Mouse (Mus musculus) hindbrain, embryonic 15.5 days (tissue): ENCODE data around the gene Mis18bp1. TPM values are rescaled to one million over a fixed set of nuclear protein-coding genes. Genes with fewer than 3 reads are reported as not detected.
"Not testable (repeated sequence)": the region's sequence is repeated elsewhere in the genome, so short reads cannot be mapped to it uniquely, and the experiment has no call there.

Experiments used
- ATAC-seq: fragments of 200-750 bp; cut with Nextera tagmentation; 2 replicates; pipeline ENCODE4 v1.8.0; 2017; ENCODE audit warnings: low read depth, moderate number of reproducible peaks, moderate TSS enrichment; ENCODE audit not compliant: low FRiP score
- H3K27ac ChIP-seq: fragments of 300-500 bp; sonication (generic); replicated peaks from 2 replicates; pipeline ENCODE4 v1.5.1; 2015; ENCODE audit warnings: mild to moderate bottlenecking, inconsistent platforms
- H3K27me3 ChIP-seq: fragments of 300-500 bp; sonication (generic); 2 replicates; pipeline ENCODE4 v1.6.1; 2015; ENCODE audit warnings: control low read depth, inconsistent platforms
- H3K36me3 ChIP-seq: fragments of 300-500 bp; sonication (generic); 2 replicates; pipeline ENCODE4 v1.6.1; 2015; ENCODE audit warnings: control low read depth, inconsistent platforms
- H3K4me1 ChIP-seq: fragments of 300-500 bp; sonication (generic); replicated peaks from 2 replicates; pipeline ENCODE4 v1.6.1; 2015; ENCODE audit warnings: control low read depth, inconsistent platforms
- H3K4me2 ChIP-seq: fragments of 300-500 bp; sonication (generic); 2 replicates; pipeline ENCODE4 v1.6.1; 2015; ENCODE audit warnings: moderate library complexity, mild to moderate bottlenecking, inconsistent platforms
- H3K4me3 ChIP-seq: fragments of 300-500 bp; sonication (generic); 2 replicates; pipeline ENCODE4 v1.5.1; 2015; ENCODE audit warnings: mild to moderate bottlenecking, inconsistent platforms
- H3K9ac ChIP-seq: fragments of 300-500 bp; sonication (generic); 2 replicates; pipeline ENCODE4 v1.6.1; 2015; ENCODE audit warnings: inconsistent platforms
- H3K9me3 ChIP-seq: fragments of 300-500 bp; sonication (generic); 2 replicates; pipeline ENCODE4 v1.6.1; 2016; ENCODE audit warnings: control low read depth, inconsistent platforms
- WGBS: fragments of 180-500 bp; shearing (Covaris S2); methylation state at CpG from one replicate; pipeline ENCODE4 v1.1.7; 2015; 5-methylcytosine and 5-hydroxymethylcytosine counted together
- polyA plus RNA-seq: library from polyadenylated mRNA; unstranded; fragments of >200 nt; fragmentation: Nextera tagmentation; extraction: Ambion mirVana; gene quantifications from 2 replicates; pipeline ENCODE4 v1.2.1, GENCODE M21; 2015

Gene Mis18bp1
- polyA plus RNA-seq, 1 experiment from 2014 or later = 12.0 TPM

DNA sequence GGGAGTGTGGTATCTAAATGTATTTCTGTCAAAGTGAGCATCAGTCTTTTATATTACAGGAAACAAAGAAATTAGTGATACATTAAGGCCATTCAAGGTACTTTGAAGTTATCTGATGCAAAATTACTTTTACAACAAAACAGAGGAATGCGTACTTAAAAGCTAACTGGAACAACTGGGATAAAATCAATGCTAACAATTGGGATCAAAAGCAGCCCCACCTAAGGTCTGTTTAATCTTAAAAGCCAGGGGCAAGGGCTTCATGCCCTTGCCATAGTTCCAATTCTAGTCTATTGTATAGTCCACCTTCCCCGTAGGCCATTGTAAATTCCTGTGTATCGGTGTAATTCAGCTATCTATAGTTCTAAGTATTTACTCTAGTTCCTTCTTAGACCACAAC, 57.4 kb downstream of the Mis18bp1 start:
- not testable (repeated sequence) for H3K27me3 ChIP-seq, ATAC-seq, H3K4me3 ChIP-seq, H3K4me1 ChIP-seq, H3K4me2 ChIP-seq, H3K9me3 ChIP-seq, H3K27ac ChIP-seq, H3K9ac ChIP-seq
- 96% methylated on average over 3 of the region's 3 CpGs for WGBS
- peaks cover 32% of the 10 kb centered on the region for H3K36me3 ChIP-seq

DNA sequence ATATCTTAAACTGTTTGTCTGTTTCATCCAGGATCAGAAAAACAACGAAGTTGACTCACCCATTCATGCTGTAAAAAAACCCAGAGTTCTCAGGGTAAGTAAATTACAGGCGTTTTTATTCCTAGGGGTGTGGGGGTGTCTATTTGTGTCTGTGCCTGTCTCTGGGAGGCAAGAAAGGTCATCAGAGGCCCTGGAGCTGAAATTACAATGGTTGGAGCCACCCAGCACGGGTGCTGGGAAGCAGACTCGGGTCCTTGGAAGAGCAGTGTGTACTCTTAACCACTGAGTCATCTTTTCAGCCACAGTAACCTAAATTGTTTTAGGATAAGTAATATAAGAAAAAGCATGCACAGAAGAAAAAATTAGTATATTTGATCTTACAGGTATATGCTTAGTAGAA, 58.5 kb downstream of the Mis18bp1 start:
- Histone ChIP-seq H3K27ac (no peak overlapping the region), H3K9me3 (no peaks in the 10 kb centered on the region), H3K4me2 (no peak overlapping the region), H3K4me1 (no peaks in the 10 kb centered on the region), H3K9ac (no peak overlapping the region), H3K27me3 (no peaks in the 10 kb centered on the region), H3K4me3 (no peak overlapping the region), H3K36me3 (peaks cover 23% of the 10 kb centered on the region)
- 90% methylated on average over 4 of the region's 4 CpGs for WGBS
- no peak for ATAC-seq

DNA sequence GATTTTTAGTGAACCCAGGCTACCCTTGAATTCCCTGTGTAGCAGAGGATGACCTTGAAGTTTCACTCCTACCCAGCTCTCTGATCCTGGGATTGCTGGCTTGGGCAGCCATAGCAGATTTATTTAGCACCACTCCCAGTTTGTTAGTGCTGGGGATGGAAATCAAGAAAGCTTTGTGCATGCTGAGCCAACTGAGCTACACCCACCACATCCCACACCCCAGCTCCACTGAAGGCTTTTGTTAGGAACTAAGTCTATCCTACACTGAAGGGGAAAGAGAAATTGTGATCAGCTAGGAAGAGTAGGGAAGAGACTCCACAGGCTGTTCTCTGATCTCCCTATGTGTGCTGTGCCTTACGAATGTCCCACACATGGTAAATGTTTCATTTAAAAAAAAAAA, 59.6 kb downstream of the Mis18bp1 start:
- Histone ChIP-seq H3K4me3 (no peak overlapping the region), H3K4me1 (no peaks in the 10 kb centered on the region), H3K4me2 (no peak overlapping the region), H3K9ac (no peak overlapping the region), H3K27ac (no peak overlapping the region), H3K36me3 (peaks cover 21% of the 10 kb centered on the region), H3K9me3 (no peaks in the 10 kb centered on the region), H3K27me3 (no peaks in the 10 kb centered on the region)
- no peak for ATAC-seq
- 100% methylated on average over 1 of the region's 1 CpGs for WGBS

DNA sequence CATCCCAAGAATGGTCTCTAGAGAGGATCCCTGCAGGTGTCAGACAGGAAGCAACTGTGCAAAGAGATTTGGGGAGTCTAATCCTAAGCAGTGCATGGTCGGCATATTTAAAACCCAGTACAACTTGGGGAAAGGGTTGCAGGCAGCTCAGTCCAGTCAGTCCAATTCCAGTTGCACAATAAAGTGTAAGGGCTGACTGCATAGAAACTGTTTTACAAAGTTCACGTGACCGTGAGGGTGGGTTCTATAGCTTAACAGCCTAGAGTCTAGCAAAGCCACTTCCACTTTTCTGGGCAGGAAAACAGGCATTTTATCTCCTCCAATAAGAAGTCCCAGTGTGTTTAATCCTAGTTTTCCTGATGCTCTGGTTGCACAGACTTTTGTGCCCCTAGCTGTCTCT, 60.9 kb downstream of the Mis18bp1 start:
- 93% methylated on average over 3 of the region's 3 CpGs for WGBS

DNA sequence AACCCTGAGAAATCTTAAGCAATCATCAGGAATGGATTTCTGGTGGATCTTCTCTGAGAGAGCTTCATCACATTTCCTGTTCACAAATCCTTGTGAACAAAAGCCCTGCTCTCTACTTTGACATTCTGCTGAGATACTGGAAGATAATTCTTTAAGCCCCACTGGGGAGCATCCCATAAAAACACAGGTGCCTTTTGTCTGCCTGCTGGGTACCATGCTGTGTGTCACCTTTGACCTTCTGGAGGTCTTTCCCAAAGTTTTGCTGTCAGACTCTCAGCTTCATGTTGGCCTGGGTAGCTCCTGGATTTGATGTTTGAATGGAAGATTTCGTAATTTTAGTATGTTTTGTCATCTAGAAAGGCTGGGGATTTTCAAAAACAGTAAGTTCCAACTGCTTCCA, 63.7 kb downstream of the Mis18bp1 start:
- H3K4me1 ChIP-seq = no peaks in the 10 kb centered on the region
- WGBS = 86% methylated on average over 1 of the region's 1 CpGs
- no peak overlapping the region for H3K27ac ChIP-seq
- no peak overlapping the region for H3K9ac ChIP-seq
- H3K36me3 ChIP-seq = peaks cover 18% of the 10 kb centered on the region
- H3K27me3 ChIP-seq = no peaks in the 10 kb centered on the region
- H3K4me2 ChIP-seq = no peak overlapping the region
- H3K4me3 ChIP-seq = no peak overlapping the region
- H3K9me3 ChIP-seq = no peaks in the 10 kb centered on the region
- no peak for ATAC-seq

More for the DNA sequence above, 60.9 kb downstream of the Mis18bp1 start:
- Histone ChIP-seq H3K27me3 (no peaks in the 10 kb centered on the region), H3K4me1 (no peaks in the 10 kb centered on the region), H3K36me3 (peaks cover 19% of the 10 kb centered on the region), H3K4me2 (no peak overlapping the region), H3K27ac (no peak overlapping the region), H3K4me3 (no peak overlapping the region), H3K9me3 (no peaks in the 10 kb centered on the region), H3K9ac (no peak overlapping the region)
- ATAC-seq = no peak

Other genes with a start within 250 kb of the Mis18bp1 start
- 20.6 and 21.9 TPM in 2 replicates for gene Klhl28, start 207.1 kb downstream of the Mis18bp1 start, polyA plus RNA-seq
- 22.6 and 23.2 TPM in 2 replicates for gene Togaram1, start 206.8 kb downstream of the Mis18bp1 start, polyA plus RNA-seq
- gene Prpf39, start 136.3 kb downstream of the Mis18bp1 start, polyA plus RNA-seq = 41.2 and 45.3 TPM in 2 replicates
- gene Fkbp3, start 98.6 kb downstream of the Mis18bp1 start, polyA plus RNA-seq = 397 and 473 TPM in 2 replicates
- 6.3 and 7.2 TPM in 2 replicates for gene Fancm, start 97.0 kb downstream of the Mis18bp1 start, polyA plus RNA-seq
- not detected in 2 replicates for gene Wdr20rt, start 52.9 kb upstream of the Mis18bp1 start, polyA plus RNA-seq